Mouse (Mus musculus) inflammation-experienced regulatory T-cells (primary cell): ENCODE data around the gene Mrpl41. TPM values are rescaled to one million over a fixed set of nuclear protein-coding genes. Genes with fewer than 3 reads are reported as not detected.

Source experiments
- polyA plus RNA-seq, 2 experiments: library from polyadenylated mRNA; unstranded; fragments of 100-300 nt; shearing (Covaris generic); gene quantifications; one replicate each; pipeline ENCODE4 v1.2.1; 2017

Mrpl41 gene
- polyA plus RNA-seq, result 10 to 100 TPM; 82.9 to 86.7 TPM

DNA sequence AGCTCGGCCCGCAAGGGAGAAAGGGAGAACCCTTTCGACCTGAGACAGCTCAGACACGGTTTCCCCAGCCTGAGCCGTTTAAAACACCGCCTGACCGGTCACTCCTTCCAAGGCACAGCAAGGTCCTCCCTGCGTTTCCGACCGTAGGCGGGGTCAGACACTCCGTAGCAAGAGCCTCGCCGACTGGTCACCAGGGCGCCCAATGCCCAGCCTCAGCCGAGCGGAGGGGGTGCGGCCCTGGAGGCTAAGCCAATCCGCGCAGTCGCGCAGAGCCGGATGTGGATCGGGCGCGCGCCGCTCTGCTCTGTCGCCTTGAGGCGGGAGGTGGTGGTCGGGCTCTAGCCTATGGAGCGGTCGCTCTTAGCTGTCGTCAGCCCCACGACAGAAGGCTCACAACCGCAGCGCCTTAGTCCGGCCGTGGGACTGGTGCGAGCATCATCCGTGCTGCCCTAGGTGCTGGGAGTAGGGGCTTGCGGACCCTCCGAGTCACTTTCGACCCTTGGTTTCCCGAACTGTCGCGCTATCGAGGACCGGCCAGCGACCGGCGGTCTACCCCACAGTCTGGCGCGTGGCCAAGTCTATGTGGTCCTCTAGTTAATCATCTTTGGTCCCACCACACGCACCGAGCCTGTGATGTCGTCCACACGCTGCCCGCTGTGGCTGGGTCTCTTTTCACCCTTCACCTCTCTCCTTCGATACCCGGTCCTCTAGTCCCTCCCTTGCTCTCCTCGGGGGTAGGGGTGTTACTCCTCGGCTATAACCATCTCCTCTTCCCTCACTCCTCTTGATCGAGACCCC is at the start of gene Mrpl41:
Gene Mrpl41 (minus strand): TSS at position 193 of the 798 bp plus-strand sequence.

DNA sequence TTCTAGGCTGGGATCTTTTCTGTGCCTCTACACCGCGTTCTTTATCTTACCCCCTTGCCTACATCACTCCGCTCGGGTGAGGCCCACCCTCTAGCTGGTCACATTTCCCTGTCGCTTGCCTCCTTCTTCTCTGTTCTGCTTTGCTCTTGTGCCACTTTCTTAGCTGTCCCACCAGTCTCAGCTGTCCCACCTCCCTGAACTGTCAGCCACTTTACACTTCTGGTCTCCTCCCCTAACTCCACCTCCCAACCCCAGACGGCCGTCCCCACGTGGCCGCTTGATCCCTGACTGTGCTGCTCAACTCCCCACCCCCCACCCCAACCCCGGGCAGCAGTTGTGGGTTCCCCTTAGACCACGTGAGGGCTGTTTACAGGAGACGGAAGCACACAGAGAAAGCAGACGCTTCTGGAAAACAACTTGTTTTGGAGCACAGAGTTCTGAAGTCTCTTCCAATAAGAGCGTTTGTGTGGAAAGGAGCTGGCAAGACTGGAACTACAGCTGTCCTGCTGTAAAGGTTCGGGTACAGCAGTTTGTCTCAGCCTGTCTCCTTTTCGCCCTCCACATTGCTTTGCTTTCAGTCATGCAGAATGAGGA is 903 bp upstream of the Mrpl41 start, which contains the start of gene Pnpla7:
Gene Pnpla7 (plus strand): TSS at position 330 of the 594 bp plus-strand sequence.

DNA sequence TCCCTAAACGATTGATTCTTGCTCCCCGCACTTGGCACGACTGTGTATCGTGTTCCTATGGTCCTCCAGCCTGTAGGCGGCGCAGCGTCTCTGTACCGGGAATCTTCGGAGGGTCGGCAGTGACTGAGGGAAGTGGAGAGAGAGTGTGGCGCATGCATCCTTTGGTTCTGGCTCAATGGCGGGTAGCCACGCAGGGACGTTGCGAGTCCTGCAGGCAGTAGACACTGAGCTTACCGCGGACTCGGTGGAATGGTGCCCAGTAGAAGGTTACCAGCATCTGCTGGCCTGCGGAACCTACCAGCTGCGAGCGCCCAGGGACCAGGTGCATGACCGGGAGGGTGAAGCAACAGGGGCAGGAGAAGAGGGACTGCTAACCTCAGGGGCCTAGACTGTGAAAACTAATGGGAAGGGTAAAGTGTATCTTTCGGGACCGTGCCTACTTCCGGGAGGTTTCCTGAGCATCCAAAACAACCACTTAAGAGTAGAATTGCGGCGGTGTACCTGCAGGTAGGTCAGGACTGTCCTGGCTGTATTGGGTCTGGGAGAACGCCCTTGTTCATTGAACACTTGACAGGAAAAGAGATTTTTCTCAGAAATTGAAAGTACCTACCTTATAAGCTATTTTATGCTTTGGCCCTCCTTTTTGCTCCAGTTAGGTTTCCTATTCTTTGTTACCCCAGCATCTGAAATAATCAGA is 12.4 kb downstream of the Mrpl41 start, which contains the start of gene Dph7:
Gene Dph7 (plus strand): TSS at position 97 of the 697 bp plus-strand sequence.

GRCm38 (mm10) chr2:24949421-24950188 is 25.3 kb downstream of the Mrpl41 start, which contains the start of gene Zmynd19:
Zmynd19 (plus strand) TSS chr2:24949792.

GRCm38 (mm10) chr2:24935057-24935796 is 39.7 kb downstream of the Mrpl41 start, which contains the start of gene Arrdc1:
Arrdc1 (minus strand) TSS chr2:24935252.

Other genes with a start within 250 kb of the Mrpl41 start
- under 1 TPM; 0.11 to 0.22 TPM for gene Cacna1b, start 211.9 kb downstream of the Mrpl41 start, polyA plus RNA-seq
- gene Ehmt1, start 55.5 kb downstream of the Mrpl41 start, polyA plus RNA-seq, result 10 to 100 TPM; 42.0 to 43.0 TPM
- 100 to 1,000 TPM; 238 to 261 TPM for gene Arrdc1, start 39.8 kb downstream of the Mrpl41 start, polyA plus RNA-seq
- gene Zmynd19, start 25.3 kb downstream of the Mrpl41 start, polyA plus RNA-seq, result 10 to 100 TPM; 17.1 to 20.3 TPM
- 10 to 100 TPM; 31.9 to 39.7 TPM for gene Dph7, start 12.7 kb downstream of the Mrpl41 start, polyA plus RNA-seq
- 10 to 100 TPM; 80.2 to 86.3 TPM for gene Pnpla7, start 935 bp upstream of the Mrpl41 start, polyA plus RNA-seq
- gene Nsmf, start 79.3 kb upstream of the Mrpl41 start, polyA plus RNA-seq, result 10 to 100 TPM; 35.8 to 65.7 TPM
- gene Entpd8, start 105.2 kb upstream of the Mrpl41 start, polyA plus RNA-seq, result 1 to 10 TPM; 1.1 to 2.4 TPM
- gene Noxa1, start 120.1 kb upstream of the Mrpl41 start, polyA plus RNA-seq, result 10 to 100 TPM in 1 of 2 experiments, 1 to 10 TPM in 1; 3.2 to 10.1 TPM
- gene Nrarp, start 205.7 kb upstream of the Mrpl41 start, polyA plus RNA-seq, result 1 to 10 TPM; 4.9 to 8.7 TPM
- gene Tor4a, start 221.8 kb upstream of the Mrpl41 start, polyA plus RNA-seq, result 100 to 1,000 TPM; 105 to 119 TPM
- 100 to 1,000 TPM; 141 to 186 TPM for gene Nelfb, start 236.4 kb upstream of the Mrpl41 start, polyA plus RNA-seq
- gene Stpg3, start 239.5 kb upstream of the Mrpl41 start, polyA plus RNA-seq, result 1 to 10 TPM in 1 of 2 experiments, under 1 TPM in 1; 0.29 to 1.4 TPM
- gene Fam166a, start 243.6 kb upstream of the Mrpl41 start, polyA plus RNA-seq, result under 1 TPM; 0.27 to 0.54 TPM
- gene Tubb4b, start 249.6 kb upstream of the Mrpl41 start, polyA plus RNA-seq, result 100 to 1,000 TPM; 172 to 185 TPM